Mouse (Mus musculus): Measurements from ENCODE around the gene Pigt. TPM values are rescaled to one million over a fixed set of nuclear protein-coding genes. Genes with fewer than 3 reads are reported as not detected.

Gene Pigt
- total and polyA plus RNA-seq, 3 experiments, result 72.7 to 218 (median 98.8) TPM

DNA sequence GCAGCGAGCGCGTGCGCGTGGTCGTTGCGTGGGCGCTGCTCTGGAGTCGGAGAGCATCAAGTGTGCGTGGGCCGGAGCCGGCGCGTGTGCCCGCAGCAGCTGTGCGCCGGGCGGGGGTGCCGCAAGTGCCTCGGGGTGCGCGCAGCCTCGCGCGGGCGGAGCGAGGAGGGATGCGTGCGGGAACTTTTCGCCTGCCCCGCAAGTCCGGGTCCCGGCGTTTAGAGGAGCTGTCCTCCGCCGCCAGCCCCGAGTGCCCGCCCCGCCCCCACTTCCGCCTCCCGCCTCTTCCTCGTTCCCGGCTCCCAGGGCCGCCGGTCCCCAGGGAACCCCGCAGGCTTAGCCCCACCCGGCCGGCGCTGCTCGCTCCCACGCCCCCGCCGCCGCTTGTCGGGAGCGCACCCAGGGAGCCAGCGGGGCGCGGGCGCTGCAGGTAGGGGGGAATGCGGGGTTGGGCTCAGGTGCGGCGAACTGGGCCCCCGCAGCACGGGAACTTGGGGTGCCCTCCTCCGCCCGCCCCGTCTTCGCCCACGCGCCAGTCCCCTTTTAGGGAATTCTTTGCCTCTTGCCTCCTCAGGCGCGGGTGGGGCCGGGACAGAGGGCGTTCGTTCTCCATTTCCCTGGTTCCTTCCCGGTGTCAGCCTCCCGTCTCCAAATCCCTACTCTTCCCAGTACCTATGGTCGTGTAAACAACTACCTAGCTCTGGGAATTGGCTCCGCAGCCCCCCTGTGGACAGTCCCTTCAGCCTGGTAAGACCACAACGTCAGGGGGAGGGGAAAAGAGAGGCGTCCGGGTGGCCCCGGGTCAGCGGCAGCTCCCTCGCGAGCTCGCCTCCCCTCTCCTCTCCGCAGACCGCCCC lies 10.8 kb upstream of the Pigt start:
- peak; percentile 73 for DNase-seq

DNA sequence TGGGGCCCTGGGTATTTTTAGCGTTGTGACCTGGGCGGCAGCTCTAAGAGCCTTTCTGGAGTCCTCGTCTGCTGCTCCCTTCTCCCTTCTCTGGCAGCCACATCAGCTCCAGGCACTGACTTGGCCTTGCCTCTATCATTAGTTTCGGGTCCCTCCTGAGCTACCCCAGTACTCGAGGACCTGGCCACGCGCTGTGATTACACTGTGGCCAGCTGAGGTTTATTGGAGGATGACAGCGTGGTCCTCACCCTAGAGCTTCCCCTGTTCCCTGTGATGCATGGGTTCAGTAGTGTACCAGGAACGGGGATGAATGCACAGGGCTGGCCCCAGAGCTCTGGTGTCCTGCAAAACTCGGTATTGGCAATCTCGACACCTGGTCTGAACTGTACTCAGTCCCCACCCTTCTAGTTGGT lies 10.2 kb upstream of the Pigt start:
- no peak for DNase-seq

GRCm38 (mm10) chr2:164487812-164488211 lies 9.5 kb upstream of the Pigt start:
- no peak for DNase-seq

DNA sequence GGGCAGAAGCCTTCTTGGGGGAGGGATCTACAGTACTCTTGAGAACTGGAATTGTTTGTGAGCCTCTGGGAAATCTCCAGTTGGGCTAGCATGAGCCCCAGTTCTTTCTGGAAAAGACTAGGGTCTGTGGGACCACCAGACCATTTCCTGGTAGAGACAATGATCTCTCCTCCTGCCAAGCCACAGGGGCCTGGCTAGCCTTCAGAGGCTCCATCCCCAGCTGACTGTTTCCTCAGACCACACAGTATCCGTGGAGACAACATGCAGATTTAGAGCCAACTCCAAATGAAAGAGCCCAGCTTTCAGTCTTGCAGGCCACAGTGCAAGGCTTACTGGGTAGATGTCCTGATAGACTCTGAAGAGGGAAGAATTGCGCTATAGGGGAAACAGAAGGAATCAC lies 3.2 kb upstream of the Pigt start:
- DNase-seq, result no peak

- DNase-seq, result no peak
Measured at GRCm38 (mm10) chr2:164496331-164496730, 989 bp upstream of the Pigt start.

- DNase-seq, result peak; percentile 23
Measured at GRCm38 (mm10) chr2:164497691-164498268, 460 bp downstream of the Pigt start.

- DNase-seq, result no peak
Measured at GRCm38 (mm10) chr2:164499317-164499716, 2.0 kb downstream of the Pigt start.

- DNase-seq, result peak; percentile 89
Measured at GRCm38 (mm10) chr2:164500511-164500910, 3.2 kb downstream of the Pigt start.

DNA sequence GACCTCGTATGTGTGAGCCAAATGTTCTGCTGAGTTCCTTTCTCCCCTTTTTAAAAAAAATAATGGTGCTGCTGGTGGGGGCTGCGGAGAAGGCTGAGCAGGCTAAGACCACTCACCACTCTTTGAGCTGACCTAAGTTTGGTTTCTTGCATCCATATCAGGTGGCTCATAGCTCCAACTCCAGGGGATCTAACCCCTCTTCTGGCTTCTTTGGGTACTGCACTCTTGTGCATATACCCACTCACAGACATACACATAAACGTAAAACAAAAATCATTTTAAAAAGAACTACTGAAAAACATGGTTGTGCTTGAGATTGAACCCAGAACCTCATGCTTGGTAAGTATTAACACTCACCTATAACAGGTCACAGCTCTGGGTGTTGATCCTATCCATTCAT lies 7.6 kb downstream of the Pigt start:
- DNase-seq, result no peak

DNA sequence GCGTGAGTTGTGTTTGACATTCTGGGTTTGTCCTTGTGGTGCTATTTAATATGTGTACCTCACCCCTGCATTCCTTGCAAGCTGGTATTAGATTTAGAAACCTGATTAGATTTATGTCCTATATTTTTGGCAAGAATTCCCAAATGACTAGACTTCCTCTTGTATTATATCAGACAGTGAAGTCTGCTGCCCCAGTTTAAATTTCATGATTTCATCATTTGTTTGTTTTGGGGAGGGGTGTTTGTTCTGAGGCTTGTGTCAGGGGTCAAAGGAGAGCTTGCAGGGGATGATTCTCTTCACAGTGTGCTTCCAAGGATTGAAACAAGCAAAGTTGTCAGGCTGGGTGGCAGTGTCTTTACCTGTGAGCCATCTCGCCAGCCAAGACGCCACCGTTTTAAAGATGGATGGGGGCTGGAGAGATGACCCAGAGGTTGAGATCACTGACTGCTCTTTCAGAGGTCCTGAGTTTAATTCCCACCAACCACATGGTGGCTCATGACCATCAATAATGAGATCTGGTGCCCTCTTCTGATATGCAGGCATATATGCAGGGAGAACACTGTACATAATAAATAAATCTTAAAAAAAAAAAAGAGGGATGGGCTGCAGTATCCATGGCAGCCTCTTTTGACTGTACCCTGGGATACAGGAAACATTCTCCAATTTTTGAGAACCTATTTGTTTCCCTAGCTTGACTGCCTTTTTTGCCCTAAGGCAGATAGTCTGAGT lies 8.5 kb downstream of the Pigt start:
- DNase-seq, result no peak

GRCm38 (mm10) chr2:164507811-164508210 lies 10.5 kb downstream of the Pigt start:
- DNase-seq, result no peak

DNA sequence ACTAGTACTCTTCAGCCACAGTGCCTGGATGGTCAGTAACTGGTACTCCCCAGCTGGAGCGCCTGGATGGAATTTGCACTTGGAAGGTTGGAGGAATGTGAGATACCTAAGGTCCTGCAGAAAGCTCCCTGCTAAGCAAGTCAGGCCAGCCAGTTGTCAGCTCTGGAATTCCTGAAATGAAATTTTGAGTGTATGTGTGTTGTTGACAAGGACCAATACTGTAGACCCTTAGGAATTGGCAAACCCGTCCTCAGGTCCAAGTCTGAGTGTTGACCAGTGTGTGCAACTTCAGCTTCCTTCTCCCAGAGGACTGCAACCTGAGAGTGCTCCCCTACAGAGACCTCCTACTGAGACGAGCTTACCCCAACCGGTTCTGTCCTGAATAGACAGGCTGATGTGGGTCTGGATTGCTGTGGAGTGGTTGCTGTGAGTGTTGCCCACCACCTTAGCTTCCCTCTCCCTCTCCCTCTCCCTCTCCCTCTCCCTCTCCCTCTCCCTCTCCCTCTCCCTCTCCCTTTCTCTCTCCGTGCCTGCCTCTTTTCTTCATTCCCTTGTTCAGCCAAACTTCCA lies 13.4 kb downstream of the Pigt start:
- no peak for DNase-seq

GRCm38 (mm10) chr2:164512121-164512909 lies 15.0 kb downstream of the Pigt start:
- DNase-seq, result no peak

DNA sequence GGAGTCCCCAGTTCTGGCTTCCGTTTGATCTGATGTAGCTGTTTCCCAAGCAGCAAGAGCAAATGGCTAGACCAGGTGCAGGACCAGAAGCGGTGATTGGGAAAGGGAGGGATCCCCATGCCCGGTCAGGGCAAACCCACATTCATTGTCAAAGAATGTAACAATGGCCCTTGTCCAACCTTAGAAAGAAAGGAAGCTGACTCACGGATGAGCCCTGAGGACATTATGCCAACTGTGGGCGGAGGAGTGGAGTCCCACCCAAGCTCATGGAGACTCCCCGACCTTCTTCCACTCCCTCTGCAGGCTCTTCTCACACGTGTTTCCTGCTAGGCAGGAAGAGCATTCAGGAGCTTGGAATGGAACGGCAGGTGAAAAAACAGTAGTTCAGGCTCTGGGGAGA lies 16.1 kb downstream of the Pigt start:
- DNase-seq, result peak; percentile 81

DNA sequence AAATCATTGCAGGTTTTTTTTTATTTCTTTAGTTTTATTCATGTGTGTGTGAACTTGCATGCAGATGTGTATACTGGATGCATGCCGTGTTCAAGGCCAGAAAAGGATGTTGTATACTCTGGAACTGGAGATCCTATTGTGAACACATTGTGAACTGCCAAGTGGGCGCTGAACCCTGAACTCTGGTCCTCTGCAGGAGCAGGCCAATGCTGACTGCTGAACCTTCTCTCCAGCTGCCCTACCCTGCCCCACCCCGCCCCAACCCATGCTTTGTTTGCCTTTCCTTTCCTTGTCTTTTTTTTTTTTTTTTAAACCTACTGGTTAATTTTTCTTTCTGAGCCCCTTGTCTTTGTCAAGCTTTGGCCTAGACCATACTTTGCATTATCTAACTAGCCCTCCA lies 17.6 kb downstream of the Pigt start:
- no peak for DNase-seq

- DNase-seq, result no peak
Measured at GRCm38 (mm10) chr2:164515897-164516296, 18.6 kb downstream of the Pigt start.

DNA sequence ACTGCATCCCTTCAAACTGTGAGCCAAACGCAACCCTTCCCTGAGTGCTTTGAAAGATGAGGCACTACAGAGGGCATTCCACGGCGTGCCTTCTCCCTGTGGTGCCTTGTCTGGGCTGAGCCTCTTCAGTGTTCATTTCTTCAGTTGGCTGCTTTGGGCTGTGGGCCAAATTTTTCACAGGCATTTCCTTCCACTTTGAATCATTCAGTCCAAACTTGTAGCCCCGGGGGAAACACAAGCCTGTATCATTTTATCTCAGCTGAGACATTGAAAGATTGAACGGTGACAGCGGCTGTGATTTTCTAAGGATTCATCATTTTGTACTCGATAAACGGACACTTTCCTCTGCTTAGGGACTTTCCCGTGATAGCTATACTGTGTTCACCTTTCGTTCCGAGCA lies 19.3 kb downstream of the Pigt start:
- no peak for DNase-seq

DNA sequence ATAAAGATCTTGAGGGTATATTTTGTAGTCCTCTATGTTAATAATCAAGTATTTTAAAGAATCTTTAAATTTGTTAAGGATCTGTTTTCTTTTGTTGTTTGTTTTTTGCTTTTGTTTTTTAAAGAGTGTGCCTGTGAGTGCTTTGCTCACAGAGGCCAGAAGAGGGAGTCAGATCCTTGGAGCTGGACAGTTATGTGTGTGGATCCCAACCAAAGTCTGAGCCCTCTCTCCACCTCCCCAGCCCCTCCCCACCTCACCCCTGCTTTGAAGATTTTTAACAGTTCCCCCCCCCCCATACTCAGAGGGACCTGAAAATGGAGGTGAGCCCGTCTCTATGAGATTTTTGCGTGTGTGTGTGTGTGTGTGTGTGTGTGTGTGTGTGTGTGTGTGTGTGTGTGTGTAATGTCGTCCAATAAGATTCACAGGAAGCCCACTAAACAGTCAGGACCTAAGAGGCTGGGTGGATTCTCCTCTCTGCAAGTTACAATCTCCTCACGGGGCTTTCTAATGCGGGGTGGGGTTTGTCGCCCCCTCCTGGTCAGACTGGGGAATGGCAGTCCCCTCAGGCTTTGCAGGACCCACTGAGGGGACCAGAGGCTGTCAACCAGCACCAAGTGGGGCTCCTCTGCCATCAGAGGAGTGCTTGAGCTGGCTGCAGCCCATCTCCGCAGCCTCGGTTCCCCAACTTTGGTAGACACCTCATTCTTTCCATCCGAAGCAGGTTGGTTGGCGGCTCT lies 20.3 kb downstream of the Pigt start:
- DNase-seq, result peak; percentile 69

DNA sequence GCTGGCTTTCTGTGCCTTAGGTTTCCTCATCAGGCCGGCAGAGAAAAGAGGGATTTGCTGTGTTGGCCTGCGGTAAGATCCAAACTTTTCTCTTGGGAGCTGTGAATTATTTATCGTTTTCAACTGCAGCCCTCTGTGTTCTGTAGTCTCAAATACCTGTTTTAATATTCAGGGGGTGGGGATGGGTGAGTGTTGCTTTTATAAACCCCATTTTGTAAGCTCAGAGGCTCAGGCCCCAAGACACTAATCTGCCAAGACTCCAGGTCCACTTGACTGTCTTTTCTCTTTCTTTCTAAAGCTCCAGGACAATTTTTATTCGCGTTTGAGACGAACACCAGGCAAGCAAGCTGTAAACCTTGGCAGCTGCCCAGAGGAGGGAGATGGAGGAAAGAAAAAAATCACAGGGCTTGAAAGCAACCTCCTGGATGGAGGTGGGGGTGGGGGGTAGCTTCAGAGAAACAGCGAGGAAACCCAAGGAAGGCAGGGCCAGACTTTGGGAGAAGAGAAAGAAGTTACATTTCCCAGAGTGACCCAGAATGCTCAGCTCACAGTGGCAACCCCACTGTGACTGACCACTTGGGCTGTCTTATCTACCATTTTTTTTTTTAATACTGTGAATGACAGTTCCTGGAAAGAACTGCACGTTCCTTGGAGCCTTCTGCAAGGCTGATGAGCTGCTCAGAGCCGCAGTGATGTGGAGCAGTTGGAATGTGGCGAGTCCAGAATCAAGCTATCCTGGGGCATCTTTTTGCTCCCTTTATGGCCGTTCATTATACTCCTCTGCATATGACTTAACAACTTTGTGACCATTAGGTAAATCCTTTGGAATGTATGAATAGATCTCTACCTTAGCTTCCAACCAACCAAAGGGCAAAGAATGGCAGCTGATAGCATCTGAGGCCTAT lies 21.2 kb downstream of the Pigt start:
- DNase-seq, result no peak

DNA sequence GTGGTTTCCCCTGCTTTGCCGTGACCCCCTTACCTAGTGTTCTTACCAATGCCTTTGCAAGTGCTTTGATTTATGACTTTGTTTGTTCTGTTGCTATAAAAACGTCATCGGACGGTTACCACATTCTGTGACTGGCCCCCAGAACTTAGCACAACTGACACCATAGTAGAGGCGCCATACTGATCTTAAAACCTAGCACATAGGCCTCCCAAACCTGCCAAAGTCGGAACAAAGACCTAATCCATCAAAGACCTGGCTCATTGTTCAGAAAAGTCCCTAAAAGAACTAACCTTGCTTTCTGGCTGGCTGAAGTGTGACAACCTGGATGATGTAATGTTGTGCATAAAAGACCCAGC lies 21.8 kb downstream of the Pigt start:
- no peak for DNase-seq
